Mouse (Mus musculus): ENCODE measurements at regions not wholly inside any gene's neighbourhood (a gene's known extent, or its start where the extent isn't known, plus 50 kb on each side); places are given as distances from the start of the nearest gene placed in this dataset.

- H3K36me3 ChIP-seq (replicated peaks; ENCODE audit: control insufficient read depth, insufficient read depth, low read depth, low read length), result no peaks in the 10 kb centered on the region
- H3K27ac ChIP-seq (replicated peaks; ENCODE audit: low read depth, low read length), result no peak overlapping the region
- H3K27me3 ChIP-seq (ENCODE audit: control insufficient read depth, insufficient read depth, low read length), result no peaks in the 10 kb centered on the region
- no peak for DNase-seq (ENCODE audit: low spot score)
- ATAC-seq (replicated peaks; ENCODE audit: insufficient number of reproducible peaks, low FRiP score, low TSS enrichment, low read depth), result no peak
- H3K9me3 ChIP-seq (replicated peaks; ENCODE audit: control insufficient read depth, low read length), result no peaks in the 10 kb centered on the region
- no peak overlapping the region for H3K9ac ChIP-seq (replicated peaks; ENCODE audit: low read length)
- no peak overlapping the region for H3K4me2 ChIP-seq (ENCODE audit: low read depth, low read length)
- 62% methylated on average over 4 of the region's 4 CpGs for WGBS
- H3K4me3 ChIP-seq (ENCODE audit: low read depth, low read length), result no peak overlapping the region
- no peaks in the 10 kb centered on the region for H3K4me1 ChIP-seq (ENCODE audit: control insufficient read depth, insufficient read depth, low read length)
Measured at GRCm38 (mm10) chr12:71625115-71625514, 205.8 kb upstream of the Daam1 start.

GRCm38 (mm10) chr12:71626801-71627200, 204.1 kb upstream of the Daam1 start:
- Histone ChIP-seq H3K4me3 (ENCODE audit: low read depth, low read length) (no peak overlapping the region), H3K4me1 (ENCODE audit: control insufficient read depth, insufficient read depth, low read length) (no peaks in the 10 kb centered on the region), H3K9me3 (replicated peaks; ENCODE audit: control insufficient read depth, low read length) (no peaks in the 10 kb centered on the region), H3K36me3 (replicated peaks; ENCODE audit: control insufficient read depth, insufficient read depth, low read depth, low read length) (no peaks in the 10 kb centered on the region), H3K4me2 (ENCODE audit: low read depth, low read length) (no peak overlapping the region), H3K27ac (replicated peaks; ENCODE audit: low read depth, low read length) (no peak overlapping the region), H3K27me3 (ENCODE audit: control insufficient read depth, insufficient read depth, low read length) (no peaks in the 10 kb centered on the region), H3K9ac (replicated peaks; ENCODE audit: low read length) (no peak overlapping the region)
- ATAC-seq (replicated peaks; ENCODE audit: insufficient number of reproducible peaks, low FRiP score, low TSS enrichment, low read depth), result no peak
- no peak for DNase-seq (ENCODE audit: low spot score)
- WGBS, result 57% methylated on average over 4 of the region's 4 CpGs

- no peak for ATAC-seq (replicated peaks; ENCODE audit: insufficient number of reproducible peaks, low FRiP score, low TSS enrichment, low read depth)
- 77% methylated on average over 17 of the region's 17 CpGs for WGBS
- no peak overlapping the region for H3K27ac ChIP-seq (replicated peaks; ENCODE audit: low read depth, low read length)
Measured at GRCm38 (mm10) chr12:71627421-71628339, 203.2 kb upstream of the Daam1 start.

GRCm38 (mm10) chr12:71628340-71628738, 202.5 kb upstream of the Daam1 start:
- Histone ChIP-seq H3K9me3 (replicated peaks; ENCODE audit: control insufficient read depth, low read length) (no peaks in the 10 kb centered on the region), H3K27ac (replicated peaks; ENCODE audit: low read depth, low read length) (no peak overlapping the region), H3K9ac (replicated peaks; ENCODE audit: low read length) (no peak overlapping the region), H3K4me1 (ENCODE audit: control insufficient read depth, insufficient read depth, low read length) (no peaks in the 10 kb centered on the region), H3K27me3 (ENCODE audit: control insufficient read depth, insufficient read depth, low read length) (no peaks in the 10 kb centered on the region), H3K36me3 (replicated peaks; ENCODE audit: control insufficient read depth, insufficient read depth, low read depth, low read length) (no peaks in the 10 kb centered on the region), H3K4me2 (ENCODE audit: low read depth, low read length) (no peak overlapping the region), H3K4me3 (ENCODE audit: low read depth, low read length) (no peak overlapping the region)
- ATAC-seq (replicated peaks; ENCODE audit: insufficient number of reproducible peaks, low FRiP score, low TSS enrichment, low read depth), result no peak
- WGBS, result 72% methylated on average over 5 of the region's 5 CpGs
- no peak for DNase-seq (ENCODE audit: low spot score)

More at GRCm38 (mm10) chr12:71627421-71628339, 203.2 kb upstream of the Daam1 start:
- Histone ChIP-seq H3K4me3 (ENCODE audit: low read depth, low read length) (no peak overlapping the region), H3K9ac (replicated peaks; ENCODE audit: low read length) (no peak overlapping the region), H3K27me3 (ENCODE audit: control insufficient read depth, insufficient read depth, low read length) (no peaks in the 10 kb centered on the region), H3K9me3 (replicated peaks; ENCODE audit: control insufficient read depth, low read length) (no peaks in the 10 kb centered on the region), H3K4me1 (ENCODE audit: control insufficient read depth, insufficient read depth, low read length) (no peaks in the 10 kb centered on the region), H3K36me3 (replicated peaks; ENCODE audit: control insufficient read depth, insufficient read depth, low read depth, low read length) (no peaks in the 10 kb centered on the region), H3K4me2 (ENCODE audit: low read depth, low read length) (no peak overlapping the region)
- DNase-seq (ENCODE audit: low spot score), result no peak

GRCm38 (mm10) chr12:71628796-71629195, 202.1 kb upstream of the Daam1 start:
- no peak for ATAC-seq (replicated peaks; ENCODE audit: insufficient number of reproducible peaks, low FRiP score, low TSS enrichment, low read depth)
- Histone ChIP-seq H3K9ac (replicated peaks; ENCODE audit: low read length) (no peak overlapping the region), H3K4me2 (ENCODE audit: low read depth, low read length) (no peak overlapping the region), H3K9me3 (replicated peaks; ENCODE audit: control insufficient read depth, low read length) (no peaks in the 10 kb centered on the region), H3K27me3 (ENCODE audit: control insufficient read depth, insufficient read depth, low read length) (no peaks in the 10 kb centered on the region), H3K27ac (replicated peaks; ENCODE audit: low read depth, low read length) (no peak overlapping the region), H3K4me1 (ENCODE audit: control insufficient read depth, insufficient read depth, low read length) (no peaks in the 10 kb centered on the region), H3K4me3 (ENCODE audit: low read depth, low read length) (no peak overlapping the region), H3K36me3 (replicated peaks; ENCODE audit: control insufficient read depth, insufficient read depth, low read depth, low read length) (no peaks in the 10 kb centered on the region)
- 85% methylated on average over 10 of the region's 10 CpGs for WGBS
- DNase-seq (ENCODE audit: low spot score), result no peak

GRCm38 (mm10) chr12:71630386-71630785, 200.5 kb upstream of the Daam1 start:
- no peaks in the 10 kb centered on the region for H3K9me3 ChIP-seq (replicated peaks; ENCODE audit: control insufficient read depth, low read length)
- no peak overlapping the region for H3K4me2 ChIP-seq (ENCODE audit: low read depth, low read length)
- H3K4me1 ChIP-seq (ENCODE audit: control insufficient read depth, insufficient read depth, low read length), result no peaks in the 10 kb centered on the region
- no peak for DNase-seq (ENCODE audit: low spot score)
- H3K27me3 ChIP-seq (ENCODE audit: control insufficient read depth, insufficient read depth, low read length), result no peaks in the 10 kb centered on the region
- H3K36me3 ChIP-seq (replicated peaks; ENCODE audit: control insufficient read depth, insufficient read depth, low read depth, low read length), result no peaks in the 10 kb centered on the region
- H3K27ac ChIP-seq (replicated peaks; ENCODE audit: low read depth, low read length), result no peak overlapping the region
- 97% methylated on average over 3 of the region's 3 CpGs for WGBS
- no peak overlapping the region for H3K4me3 ChIP-seq (ENCODE audit: low read depth, low read length)
- H3K9ac ChIP-seq (replicated peaks; ENCODE audit: low read length), result no peak overlapping the region
- ATAC-seq (replicated peaks; ENCODE audit: insufficient number of reproducible peaks, low FRiP score, low TSS enrichment, low read depth), result no peak

GRCm38 (mm10) chr12:71636300-71636699, 194.6 kb upstream of the Daam1 start:
- ATAC-seq (replicated peaks; ENCODE audit: insufficient number of reproducible peaks, low FRiP score, low TSS enrichment, low read depth) (no peak), DNase-seq (ENCODE audit: low spot score) (no peak)
- Histone ChIP-seq H3K4me2 (ENCODE audit: low read depth, low read length) (no peak overlapping the region), H3K4me3 (ENCODE audit: low read depth, low read length) (no peak overlapping the region), H3K27me3 (ENCODE audit: control insufficient read depth, insufficient read depth, low read length) (no peaks in the 10 kb centered on the region), H3K27ac (replicated peaks; ENCODE audit: low read depth, low read length) (no peak overlapping the region), H3K36me3 (replicated peaks; ENCODE audit: control insufficient read depth, insufficient read depth, low read depth, low read length) (no peaks in the 10 kb centered on the region), H3K9ac (replicated peaks; ENCODE audit: low read length) (no peak overlapping the region), H3K9me3 (replicated peaks; ENCODE audit: control insufficient read depth, low read length) (no peaks in the 10 kb centered on the region), H3K4me1 (ENCODE audit: control insufficient read depth, insufficient read depth, low read length) (no peaks in the 10 kb centered on the region)
- 90% methylated on average over 6 of the region's 6 CpGs for WGBS

GRCm38 (mm10) chr12:71637248-71637647, 193.6 kb upstream of the Daam1 start:
- Histone ChIP-seq H3K4me2 (ENCODE audit: low read depth, low read length) (no peak overlapping the region), H3K9ac (replicated peaks; ENCODE audit: low read length) (no peak overlapping the region), H3K4me3 (ENCODE audit: low read depth, low read length) (no peak overlapping the region), H3K27me3 (ENCODE audit: control insufficient read depth, insufficient read depth, low read length) (no peaks in the 10 kb centered on the region), H3K36me3 (replicated peaks; ENCODE audit: control insufficient read depth, insufficient read depth, low read depth, low read length) (no peaks in the 10 kb centered on the region), H3K4me1 (ENCODE audit: control insufficient read depth, insufficient read depth, low read length) (no peaks in the 10 kb centered on the region), H3K9me3 (replicated peaks; ENCODE audit: control insufficient read depth, low read length) (no peaks in the 10 kb centered on the region), H3K27ac (replicated peaks; ENCODE audit: low read depth, low read length) (no peak overlapping the region)
- 68% methylated on average over 3 of the region's 3 CpGs for WGBS
- no peak for ATAC-seq (replicated peaks; ENCODE audit: insufficient number of reproducible peaks, low FRiP score, low TSS enrichment, low read depth)
- DNase-seq (ENCODE audit: low spot score), result no peak
